Mouse (Mus musculus) liver, postnatal 0 days (tissue): ENCODE measurements at regions not wholly inside any gene's neighbourhood (a gene's known extent, or its start where the extent isn't known, plus 50 kb on each side); places are given as distances from the start of the nearest gene placed in this dataset.

Source experiments
- CTCF ChIP-seq: sonication (generic); IDR thresholded peaks from 2 replicates; pipeline ENCODE4 v1.5.1; 2016; ENCODE audit warnings: antibody characterized with exemption, low read depth
- EP300 ChIP-seq: IDR thresholded peaks from 2 replicates; pipeline ENCODE4 v1.6.1; 2016; ENCODE audit warnings: antibody characterized with exemption, low read depth, mild to moderate bottlenecking

DNA sequence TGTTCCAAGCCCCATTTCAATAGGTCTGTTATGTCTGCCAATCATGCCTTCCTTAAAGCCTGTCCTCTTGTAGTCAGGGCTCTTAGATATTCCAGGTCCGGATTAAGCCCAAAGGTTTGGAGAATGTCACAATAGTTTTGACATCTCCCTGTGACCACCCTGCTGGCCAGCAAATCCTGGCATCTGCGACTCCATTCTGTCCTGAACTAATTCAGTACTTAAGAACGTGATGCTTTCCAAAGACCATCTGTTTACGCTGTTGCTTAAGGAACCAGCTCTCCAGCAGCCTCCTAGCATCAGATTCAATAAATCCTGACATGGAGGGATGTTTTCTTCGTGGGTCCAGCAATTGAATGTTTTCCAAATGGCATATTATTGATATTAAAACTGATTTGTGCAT lies 132.7 kb upstream of the Ctbp2 start:
- TF ChIP-seq EP300 = no peak
- no peak for TF ChIP-seq CTCF
